Mouse (Mus musculus) heart, adult 2 months (tissue): ENCODE results near the gene Tk1.

Experiments used
- CTCF ChIP-seq: fragments of 200-600 bp; IDR thresholded peaks from 2 replicates; pipeline ENCODE4 v1.8.1; 2022; ENCODE audit warnings: antibody characterized with exemption, mild to moderate bottlenecking, moderate library complexity
- EP300 ChIP-seq: fragments of 200-500 bp; IDR thresholded peaks from 2 replicates; pipeline ENCODE4 v1.6.1; 2011; ENCODE audit warnings: low read depth, low read length, control low read depth; ENCODE audit not compliant: insufficient read depth
- POLR2A ChIP-seq: fragments of 200-500 bp; IDR thresholded peaks from 2 replicates; pipeline ENCODE4 v1.6.1; 2011; ENCODE audit warnings: mild to moderate bottlenecking, low read depth, low read length, control low read depth; ENCODE audit not compliant: insufficient read depth

- no peak for TF ChIP-seq CTCF
- TF ChIP-seq POLR2A: no peak
- no peak for TF ChIP-seq EP300
These were observed 53.5 kb downstream of the Tk1 start for GRCm38 (mm10) chr11:117772352-117772751.
